Mouse (Mus musculus): ENCODE results near the gene Grik4.
"Not testable (repeated sequence)": the region's sequence is repeated elsewhere in the genome, so short reads cannot be mapped to it uniquely, and the experiment has no call there.

The Grik4 gene

DNA sequence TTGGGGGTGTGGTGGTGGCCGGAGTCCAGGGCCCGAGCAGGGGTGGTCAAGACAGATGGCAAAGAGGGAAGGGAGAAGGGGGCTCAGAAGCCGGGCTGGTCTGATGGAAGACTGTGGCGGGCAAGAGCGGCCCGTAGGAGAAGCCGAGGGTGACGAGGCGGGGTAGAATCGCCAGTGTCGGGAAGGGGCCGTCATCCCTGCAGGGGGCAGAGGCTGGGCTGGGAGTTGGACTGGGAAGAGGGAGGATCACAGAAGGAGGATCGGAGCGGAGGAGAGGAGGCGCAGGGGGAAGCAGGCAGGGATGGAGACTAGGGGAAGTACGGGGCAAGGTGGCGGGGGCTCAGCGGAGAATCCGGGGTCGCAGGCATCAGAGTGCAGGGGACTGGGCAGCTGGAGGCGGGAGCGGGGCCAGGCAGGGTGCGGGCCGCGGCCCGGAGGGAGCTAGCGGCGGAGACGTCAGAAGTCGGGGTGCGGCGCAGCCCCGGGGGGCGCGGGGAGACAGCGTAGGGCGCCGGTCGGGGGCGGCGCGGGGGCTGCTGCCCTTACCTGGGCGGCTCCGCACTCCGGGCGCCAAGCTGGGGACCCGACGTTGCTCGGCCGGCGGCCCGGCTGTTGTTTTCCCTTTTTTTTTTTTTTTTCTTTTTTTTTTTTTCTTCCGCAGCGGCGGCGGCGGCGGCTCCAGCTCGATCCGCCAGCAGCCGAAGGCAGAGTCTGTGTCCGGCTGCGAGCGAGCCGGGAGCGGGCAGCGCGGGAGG, at the start of gene Grik4:
Grik4 (minus strand) TSS at position 713 of the 755 bp plus-strand sequence.
- DNase-seq: no peak

DNA sequence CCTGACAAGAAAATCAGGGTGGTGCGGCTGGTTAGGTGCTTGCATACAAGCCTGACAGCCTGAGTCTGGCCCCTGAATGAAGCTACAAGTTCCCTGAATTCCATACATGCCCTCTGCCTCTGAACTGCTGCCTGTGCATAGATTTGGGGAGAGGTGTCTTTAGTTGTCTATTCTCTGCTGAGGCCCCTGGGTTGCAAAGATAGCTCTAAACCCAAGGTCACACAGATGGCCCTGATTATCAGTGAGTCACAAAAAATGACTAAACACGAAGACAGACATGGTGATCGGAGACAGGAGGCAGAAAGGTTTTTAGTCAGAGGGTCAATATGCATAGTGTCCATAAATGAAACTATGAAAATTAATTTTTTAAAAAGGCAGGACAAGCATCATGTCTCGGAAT, 49.4 kb upstream of the Grik4 start:
- DNase-seq: no peak

DNA sequence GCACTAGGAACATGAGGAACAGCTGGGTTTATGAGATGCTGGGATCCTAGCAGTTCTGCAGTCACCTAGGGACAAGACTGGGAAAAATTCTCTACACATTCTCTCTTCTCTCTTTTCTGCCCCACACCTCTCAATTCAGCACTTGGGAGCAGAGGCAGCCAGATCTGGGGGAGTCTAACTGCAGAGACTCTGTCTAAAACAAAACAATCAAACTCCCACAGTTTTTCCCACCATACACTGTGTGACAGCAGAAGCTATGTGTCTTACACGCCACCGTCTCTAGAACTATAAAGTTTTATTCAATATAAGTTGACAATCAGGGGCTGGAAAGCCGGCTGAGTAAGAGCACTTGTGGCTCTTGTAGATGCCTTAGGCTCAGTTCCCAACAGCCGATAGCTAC, 43.7 kb upstream of the Grik4 start:
- DNase-seq: no peak

DNA sequence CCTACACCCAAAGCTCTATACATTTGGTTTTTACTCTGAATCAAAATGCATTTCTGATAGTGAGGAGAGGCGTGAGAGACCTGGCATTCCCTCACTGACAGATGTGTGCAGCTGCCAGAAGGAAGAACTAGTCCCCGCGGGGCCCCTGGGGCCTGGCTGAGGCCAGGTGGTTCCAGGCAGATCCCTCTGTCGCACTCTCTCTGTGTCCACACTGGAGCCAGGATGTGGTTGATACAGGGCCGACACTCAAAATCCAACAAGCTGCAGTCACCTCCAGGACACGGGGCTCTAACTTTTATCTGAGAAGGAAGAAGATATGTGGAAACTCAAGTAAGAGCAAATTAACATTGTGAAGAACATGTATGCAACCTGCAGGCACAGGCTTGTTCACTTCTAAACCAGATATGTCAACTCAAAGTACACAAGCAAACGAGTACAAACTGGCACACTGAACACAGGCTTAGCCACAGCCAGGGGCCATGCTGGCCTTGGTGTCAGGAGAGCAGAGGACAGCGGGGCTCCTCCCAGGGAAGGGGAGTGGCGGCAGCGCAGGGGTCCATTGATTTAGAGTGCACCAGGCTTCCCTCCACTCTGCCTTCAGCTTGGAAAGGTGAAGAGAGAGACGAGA, 24.7 kb upstream of the Grik4 start:
- DNase-seq: no peak

DNA sequence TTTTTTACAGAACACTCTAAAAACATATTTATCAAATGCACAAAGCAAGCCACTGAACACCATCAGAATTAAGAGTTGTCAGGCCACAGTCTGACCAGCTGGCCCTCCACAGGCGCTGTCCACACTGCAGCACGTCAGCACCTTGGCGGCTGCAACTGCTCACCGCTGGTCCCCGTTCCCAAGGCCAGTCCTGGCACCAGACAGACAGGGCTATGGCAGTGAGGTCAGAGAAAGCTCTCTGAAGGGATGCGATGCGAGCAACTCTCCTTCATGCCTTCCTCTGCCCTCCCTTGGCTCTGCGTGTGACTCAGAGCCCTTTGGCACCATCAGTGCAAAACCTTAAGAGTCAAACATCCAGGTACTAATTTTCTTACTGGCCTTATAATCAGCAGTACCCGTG, 23.4 kb upstream of the Grik4 start:
- no peak for DNase-seq

DNA sequence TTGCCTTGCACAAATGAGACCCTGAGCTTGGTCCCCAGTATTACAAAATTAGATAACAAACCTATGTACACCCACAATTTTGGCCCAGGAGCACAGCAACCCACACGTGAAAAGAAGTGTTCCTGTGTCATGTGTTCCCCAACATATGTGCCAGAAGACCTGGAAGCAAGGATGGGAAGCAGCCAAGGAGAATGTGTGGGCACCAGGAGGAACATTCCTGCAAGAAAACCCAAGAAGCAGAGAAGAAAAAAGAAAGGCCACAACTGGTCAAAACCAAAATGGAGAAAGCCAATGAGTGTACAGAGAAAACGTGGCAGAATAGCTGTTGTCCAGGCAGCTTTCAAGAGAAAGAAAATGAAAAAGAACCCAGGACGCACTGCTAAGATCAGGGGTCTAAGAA, 20.5 kb upstream of the Grik4 start:
- not testable (repeated sequence) for DNase-seq

DNA sequence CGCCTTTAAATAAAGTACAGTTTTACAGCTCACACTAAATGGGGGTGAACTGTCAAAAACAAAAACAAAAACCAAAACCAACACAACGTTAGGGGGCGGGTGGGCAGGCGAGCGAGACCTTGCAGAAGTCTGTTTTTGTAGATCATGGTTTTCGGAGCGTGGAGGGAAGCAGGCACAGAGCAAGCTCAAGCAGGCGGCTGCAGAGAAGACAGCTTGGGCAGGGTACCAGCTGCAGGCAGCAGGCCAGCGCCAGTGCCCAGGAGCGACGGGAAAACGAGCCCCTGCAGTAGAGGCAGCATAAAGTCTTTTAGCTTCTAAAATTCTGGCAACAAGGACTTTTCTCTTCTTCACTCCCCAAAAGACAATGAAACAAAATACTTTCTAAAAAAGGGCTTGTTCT, 20.1 kb upstream of the Grik4 start:
- DNase-seq: no peak

DNA sequence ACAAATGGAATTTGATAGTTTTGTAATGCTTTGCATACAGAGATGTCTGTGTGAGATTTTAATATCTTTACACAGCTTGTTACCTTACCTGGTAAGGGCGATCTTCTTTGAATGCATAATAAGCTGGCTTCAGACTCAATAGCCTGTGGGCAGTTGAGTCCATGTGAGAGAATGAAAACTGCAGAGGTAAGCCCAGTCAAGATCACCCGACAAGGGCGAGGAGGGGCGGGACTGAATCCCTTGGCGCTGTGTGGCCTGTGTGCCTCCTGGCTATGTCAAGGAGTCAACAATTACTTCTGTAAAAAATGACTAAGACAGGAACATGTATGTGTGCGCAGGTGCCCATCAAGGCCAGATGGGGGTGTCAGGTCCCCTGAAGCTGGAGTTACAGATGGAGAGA, 18.2 kb upstream of the Grik4 start:
- peak; percentile 32 for DNase-seq

DNA sequence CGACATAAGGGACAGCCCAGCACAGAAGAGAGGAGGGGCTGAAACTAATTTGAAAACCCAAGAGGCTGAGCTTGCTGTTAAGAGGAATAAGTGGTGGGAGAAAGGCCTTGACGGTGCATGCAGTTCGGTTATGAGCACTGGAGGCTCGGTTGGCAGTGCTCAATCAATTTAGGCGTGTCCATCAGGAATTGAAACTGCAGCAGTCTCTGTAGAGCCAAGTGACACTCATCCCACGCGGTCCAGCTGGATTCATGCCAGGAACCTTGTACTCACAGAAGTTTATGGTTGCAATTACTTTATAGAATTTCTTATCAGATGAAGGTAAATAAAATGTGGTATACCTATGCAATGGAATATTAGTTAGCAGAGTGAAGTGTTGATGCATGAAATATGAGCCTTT, 14.1 kb upstream of the Grik4 start:
- no peak for DNase-seq

DNA sequence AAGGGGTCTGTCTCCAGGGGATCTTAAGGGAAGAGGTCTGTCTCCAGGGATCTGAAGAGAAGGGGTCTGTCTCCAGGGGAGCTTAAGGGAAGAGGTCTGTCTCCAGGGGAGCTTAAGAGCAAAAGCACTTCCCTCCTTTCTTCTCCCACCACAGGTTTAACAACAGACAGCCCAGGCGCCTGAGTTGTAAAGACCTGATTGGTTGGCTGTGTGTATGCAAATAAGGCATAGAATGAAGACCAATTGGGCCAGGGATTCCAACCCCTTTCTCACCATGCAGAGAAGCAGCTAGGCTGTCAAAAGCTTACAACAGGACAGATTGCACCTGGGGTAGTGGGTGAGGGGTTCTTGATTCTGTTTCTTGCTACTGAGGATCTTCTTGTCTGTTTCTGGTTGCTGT, 4.1 kb upstream of the Grik4 start:
- no peak for DNase-seq

DNA sequence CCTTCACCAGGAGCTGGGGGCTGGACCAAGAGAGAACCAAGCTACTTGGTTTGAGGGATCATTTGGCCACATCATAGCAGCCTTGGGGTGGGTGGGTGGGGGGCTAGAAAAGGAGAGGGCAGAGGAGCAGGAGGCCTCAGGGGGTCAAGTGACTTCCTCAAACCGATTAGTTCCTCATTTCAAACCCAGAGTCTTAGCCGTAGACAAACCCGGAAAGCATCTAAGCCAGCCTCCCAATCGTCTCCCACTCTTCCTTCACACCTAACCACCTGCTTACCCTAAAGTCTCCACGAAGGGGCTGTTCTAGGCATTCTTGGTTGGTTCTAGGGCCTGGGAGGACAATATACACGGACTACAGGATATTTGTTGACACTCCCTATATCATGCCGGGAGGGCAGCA, 881 bp upstream of the Grik4 start:
- no peak for DNase-seq

DNA sequence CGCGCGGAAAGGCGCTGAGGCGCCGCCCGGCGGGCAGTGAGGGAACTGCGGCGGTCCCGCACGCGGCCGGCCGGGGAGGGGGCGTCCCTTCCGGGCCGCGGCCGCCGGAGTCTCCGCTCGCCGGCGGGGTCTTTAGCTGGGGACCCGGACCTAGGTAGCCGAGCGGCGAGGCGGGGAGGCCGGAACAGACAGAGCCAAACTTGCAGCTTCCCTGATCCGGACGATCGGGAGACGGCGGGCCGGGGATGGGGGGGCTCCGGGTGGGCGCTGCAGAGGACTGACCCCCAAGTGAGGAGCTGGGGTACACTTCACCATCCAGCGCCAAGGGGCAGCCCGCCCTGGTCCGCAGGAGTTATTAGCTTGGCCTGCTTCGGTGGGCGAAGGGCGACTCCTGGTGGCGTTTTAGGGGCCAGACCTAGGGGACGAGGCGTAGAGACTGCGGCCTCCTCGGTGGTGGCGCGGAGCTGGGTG, 278 bp upstream of the Grik4 start:
- peak; percentile 83 for DNase-seq

DNA sequence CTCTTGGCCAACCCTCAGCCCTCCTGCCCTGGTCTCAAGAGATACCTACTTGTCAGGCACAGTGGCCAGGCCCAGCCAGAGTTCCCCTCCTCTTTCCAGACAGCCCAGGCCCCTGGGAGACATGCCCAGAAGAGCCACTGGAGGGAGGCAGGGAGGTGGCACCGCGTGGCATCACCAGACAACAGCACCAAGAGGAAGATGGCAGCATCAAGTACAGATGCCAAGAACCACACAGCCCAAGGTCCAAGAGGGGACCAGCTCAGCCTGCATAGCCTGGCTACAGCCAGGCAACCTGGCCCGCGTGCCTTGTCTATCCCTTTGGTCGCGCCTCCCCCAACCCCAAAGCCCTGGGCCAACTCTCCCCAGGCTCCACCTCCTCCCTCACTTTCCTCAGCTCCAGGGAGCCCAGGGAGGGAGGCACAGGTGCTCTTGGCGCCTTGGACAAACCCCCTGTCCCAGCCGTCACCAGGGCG, 1.2 kb downstream of the Grik4 start:
- DNase-seq: no peak

DNA sequence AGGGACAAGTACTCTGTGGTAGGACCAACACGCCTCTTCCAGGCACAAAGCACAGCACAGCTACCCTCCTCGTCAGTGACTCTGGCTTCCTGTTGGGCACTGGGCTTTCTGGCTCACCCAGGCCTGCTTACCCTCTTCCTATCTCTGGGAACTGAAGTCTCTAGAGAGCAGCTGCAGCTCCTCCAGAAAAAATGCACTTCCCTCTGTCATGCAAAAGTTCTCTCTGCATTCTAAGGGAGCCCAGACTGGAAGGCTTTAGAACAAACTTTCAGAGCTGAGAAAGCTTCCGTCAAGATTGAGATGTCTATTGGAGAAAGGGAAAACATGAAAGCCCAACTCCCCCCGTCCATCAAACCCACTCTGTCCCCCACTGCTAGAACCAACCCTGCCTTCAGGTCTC, 2.1 kb downstream of the Grik4 start:
- DNase-seq: no peak

DNA sequence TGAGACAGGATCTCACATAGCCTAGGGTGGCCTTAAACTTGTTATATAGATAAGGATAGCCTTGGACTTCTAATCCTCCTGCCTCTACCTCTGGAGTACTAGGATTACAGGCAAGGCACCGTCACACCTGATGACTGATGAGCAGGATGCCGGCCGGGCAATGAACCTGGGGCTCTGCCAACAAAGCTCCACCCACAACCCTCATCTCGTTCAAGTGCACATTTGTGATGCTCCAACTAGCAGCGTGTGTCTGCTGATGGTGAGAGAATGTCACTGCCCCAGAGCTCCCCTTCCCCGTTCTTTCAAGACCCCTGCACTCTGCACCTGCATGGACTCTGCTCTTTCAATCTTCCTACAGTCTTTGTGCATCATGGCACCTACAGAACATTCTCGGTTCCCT, 12.1 kb downstream of the Grik4 start:
- no peak for DNase-seq

DNA sequence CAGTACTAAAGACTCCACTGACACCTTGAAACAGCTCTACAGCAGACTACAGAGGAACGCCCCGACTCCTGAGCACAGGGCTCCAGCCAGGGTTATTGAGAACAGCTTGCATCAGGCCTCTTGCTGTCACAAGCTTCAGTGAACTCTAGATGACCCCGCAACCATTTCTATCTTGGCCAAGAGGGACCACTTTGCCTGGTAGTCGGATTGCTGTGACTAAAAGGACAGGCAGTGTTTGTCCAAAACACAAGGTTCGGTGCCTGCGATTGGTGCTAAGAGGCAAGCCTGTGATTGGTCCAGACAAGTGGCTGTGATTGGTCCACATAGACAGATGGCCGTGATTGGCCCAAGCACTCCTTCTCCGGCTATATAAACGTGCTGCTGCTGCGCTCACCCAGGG, 16.8 kb downstream of the Grik4 start:
- DNase-seq: no peak

DNA sequence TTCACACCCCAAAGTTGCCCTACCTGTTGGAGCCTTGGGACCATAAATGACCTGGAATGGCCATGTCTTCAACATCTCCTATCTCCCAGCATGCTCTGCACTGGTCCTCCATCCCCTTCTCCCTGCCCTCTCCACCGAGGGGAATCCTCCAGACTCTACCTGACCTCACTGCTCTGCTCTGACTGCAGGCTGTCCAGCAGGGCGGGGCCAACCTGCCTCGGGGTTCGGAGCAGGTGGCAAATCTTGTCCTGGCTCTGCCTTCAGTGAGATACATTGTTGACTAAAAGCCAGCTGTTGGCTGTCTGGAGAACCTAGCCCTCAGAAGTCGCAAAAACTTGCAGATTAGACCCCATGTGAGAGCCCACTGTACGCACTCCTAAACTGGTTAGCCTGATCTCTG, 17.7 kb downstream of the Grik4 start:
- no peak for DNase-seq

DNA sequence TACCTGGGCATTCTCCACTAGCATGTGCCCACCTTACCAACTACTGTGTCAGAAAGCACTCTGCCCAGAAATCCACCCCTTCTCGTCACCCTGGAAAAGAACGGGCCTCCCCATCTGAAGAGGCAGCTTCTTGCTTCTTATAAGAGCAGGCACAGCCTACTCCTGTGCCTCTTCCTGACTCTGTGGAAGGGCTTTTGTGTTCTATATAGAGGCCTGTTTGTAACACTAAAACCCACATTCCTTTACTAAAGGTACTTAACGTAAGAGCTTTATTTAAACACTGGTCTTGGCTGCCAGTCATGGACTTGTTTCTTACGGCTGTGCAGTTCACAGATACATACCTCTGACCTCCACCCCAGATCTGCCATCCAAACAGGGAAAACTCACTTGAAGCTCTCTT, 22.5 kb downstream of the Grik4 start:
- no peak for DNase-seq

DNA sequence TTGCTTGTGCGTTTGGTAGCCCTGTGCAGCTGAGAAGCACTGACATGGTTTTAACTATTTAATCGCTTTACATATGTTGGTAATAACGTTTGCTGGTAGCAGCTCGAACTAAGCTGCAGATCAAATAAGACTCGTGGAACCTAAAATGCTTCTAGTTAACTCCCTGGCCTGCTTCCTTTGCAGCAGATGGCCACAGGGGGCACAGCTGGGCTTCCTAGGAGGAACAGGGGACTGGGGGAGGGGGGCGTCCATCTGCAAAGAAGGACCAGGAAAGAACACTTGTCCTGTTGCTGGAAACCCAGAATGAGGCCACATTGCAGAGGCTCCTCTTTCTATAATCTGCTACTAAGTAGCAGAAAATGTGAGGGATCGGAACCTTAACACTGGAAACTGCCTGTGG, 24.1 kb downstream of the Grik4 start:
- DNase-seq: no peak

DNA sequence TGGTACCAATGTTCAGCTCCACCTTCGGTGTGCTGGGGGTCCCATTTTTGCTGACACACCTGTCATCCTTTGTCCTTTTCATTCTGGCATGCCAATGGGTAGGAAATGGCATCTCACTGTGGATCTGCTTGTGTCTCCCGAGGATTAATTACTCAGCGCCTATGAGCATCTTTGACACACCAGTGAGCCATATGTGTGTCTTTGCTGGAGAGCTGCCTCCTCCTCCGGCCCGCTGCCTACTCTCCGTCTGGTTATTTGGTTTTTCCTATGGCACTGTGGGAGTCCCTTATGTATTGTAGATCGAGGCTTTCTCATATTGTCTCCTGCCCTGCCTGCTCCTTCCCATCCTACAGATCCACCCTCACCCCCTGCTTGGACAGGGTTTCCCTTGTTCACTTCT, 26.4 kb downstream of the Grik4 start:
- no peak for DNase-seq

DNA sequence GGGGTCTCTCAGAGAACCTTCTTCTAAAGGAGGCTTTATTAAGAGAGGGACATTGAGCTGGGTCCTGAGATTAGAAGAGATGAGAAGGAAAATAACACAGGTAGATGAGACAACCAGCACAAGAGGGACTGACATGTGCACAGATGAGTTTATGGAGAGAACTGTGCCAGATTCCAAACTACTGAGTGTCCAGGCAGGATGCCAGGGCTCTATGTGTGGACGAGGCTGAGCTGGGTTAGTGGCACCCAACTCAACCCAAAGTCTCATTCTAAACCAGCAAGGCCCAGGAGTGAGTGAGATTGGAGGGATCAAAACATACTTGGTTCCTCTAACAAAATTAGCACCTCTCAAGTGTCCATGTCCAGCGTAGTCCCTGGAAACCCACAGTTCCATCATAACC, 31.1 kb downstream of the Grik4 start:
- DNase-seq: no peak

DNA sequence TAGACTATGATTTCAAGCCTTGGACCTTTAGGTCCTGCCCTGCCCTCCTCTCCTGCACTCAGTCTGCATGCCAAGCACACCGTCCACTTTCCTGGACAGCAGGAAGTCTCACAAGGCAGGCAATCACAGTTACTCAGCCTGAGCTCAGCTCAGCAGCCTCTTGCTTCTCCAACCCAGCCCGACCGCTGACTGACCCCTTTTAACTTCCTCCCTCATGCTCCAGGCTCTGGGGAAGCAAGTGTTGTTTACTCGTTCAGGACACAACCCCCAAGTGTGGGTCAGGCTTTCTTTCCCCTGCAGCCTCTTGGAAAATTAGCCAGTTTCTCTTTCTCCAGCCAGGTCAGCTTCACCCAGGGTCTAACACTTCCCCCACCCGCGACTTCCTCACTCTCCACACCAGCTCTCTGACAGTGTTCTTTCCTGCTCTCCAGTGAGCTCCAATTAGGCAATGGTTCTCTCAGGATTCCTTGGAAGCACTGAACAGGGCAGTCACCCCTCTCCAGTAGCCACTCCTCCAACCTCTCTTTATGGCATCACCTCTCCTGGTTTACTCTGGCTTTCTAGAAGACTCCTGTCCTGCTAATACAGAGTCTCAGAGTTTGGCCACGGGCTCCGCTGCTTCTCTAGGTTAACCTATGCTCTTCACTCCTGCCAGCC, 35.5 kb downstream of the Grik4 start:
- DNase-seq: peak; percentile 19

DNA sequence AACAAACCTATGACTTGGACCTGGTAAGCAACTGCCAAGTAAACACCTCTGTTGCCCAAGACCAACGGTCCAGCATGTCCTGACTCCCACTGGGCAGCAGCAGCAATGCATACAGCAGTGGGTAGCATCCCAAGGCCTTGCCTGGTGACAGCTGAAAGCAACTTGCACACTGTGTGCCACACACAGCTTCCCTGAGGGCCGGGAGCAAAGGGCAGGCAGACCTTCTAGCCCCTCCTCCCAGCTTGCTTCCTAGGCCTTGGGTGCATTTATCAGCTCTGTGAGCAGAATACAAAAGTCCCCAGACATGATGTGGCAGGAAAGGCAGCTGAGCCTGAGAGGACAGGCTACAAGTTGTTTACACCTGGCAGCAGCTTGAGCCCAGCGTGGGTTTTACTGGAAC, 37.3 kb downstream of the Grik4 start:
- DNase-seq: no peak

DNA sequence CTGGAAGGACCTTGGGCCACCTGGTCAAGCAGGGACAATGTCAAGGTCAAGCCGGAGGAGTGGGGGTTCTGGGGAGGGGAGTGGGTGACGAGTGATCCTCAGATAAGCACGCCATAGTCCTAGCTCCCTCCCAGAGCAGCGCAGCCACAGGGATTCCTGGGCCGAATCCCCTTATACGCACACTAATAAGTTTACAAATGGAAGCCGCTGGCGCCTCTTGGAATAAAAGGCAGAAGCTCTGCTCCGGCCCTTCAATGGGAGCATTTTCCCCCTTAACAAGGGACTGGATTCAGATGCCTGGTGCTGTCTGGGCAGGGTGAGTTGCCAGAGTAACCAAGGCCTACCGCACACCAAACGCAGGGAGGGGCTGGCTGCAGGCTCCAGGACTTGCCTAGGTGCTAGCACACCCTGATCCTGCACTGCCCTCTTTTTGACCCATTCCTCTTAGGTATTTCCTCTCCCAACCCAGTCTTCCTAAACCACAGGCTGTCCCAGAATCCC, 46.2 kb downstream of the Grik4 start:
- no peak for DNase-seq
